Mouse (Mus musculus): ENCODE results near the gene Pnisr. TPM values are rescaled to one million over a fixed set of nuclear protein-coding genes. Genes with fewer than 3 reads are reported as not detected.

Gene Pnisr
- total and polyA plus RNA-seq, 2 experiments from 2014 or later, result 48.7 to 112 TPM

DNA sequence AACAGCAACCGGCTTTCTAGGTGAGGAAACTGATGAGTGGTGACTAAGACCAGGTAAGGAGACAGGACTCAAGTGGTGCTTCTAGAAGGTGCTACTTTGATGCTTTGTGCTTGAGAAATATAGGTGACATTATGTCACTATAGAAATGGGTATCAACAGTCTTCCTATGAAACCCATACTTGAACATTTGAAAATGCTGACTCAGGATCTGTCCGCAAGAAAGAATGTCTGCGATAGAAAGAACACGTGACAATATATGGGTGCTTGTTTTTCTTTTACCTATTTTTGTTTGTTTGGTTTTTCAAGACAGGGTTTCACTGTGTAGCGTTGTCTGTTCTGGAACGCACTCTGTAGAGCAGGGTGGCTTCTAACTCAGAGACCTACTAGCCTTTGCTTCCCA, 34.7 kb upstream of the Pnisr start:
- H3K9me3 ChIP-seq (replicated peaks; ENCODE audit: control insufficient read depth, low read length), result no peaks in the 10 kb centered on the region
- DNase-seq (ENCODE audit: low spot score), result no peak
- WGBS, result 86% methylated on average over 6 of the region's 6 CpGs
- no peaks in the 10 kb centered on the region for H3K4me1 ChIP-seq (ENCODE audit: control insufficient read depth, insufficient read depth)
- H3K4me2 ChIP-seq (ENCODE audit: low read depth, low read length), result no peak overlapping the region
- no peak for TF ChIP-seq CTCF (IDR thresholded peaks at IDR 0.05; ENCODE audit: low read depth)
- TF ChIP-seq EP300 (IDR thresholded peaks at IDR 0.05; ENCODE audit: low read depth), result no peak
- H3K27ac ChIP-seq (ENCODE audit: low read depth), result no peak overlapping the region
- H3K36me3 ChIP-seq (replicated peaks; ENCODE audit: control insufficient read depth, insufficient read depth, low read length), result peaks cover 38% of the 10 kb centered on the region
- H3K27me3 ChIP-seq (ENCODE audit: control insufficient read depth, insufficient read depth, low read length), result no peaks in the 10 kb centered on the region
- no peak for ATAC-seq (ENCODE audit: insufficient read depth, low read depth)
- H3K9ac ChIP-seq (replicated peaks; ENCODE audit: low read depth, low read length), result no peak overlapping the region
- H3K4me3 ChIP-seq (ENCODE audit: low read depth, low read length), result no peak overlapping the region

GRCm38 (mm10) chr4:21814029-21814428, 33.4 kb upstream of the Pnisr start:
- Histone ChIP-seq H3K36me3 (replicated peaks; ENCODE audit: control insufficient read depth, insufficient read depth, low read length) (peaks cover 46% of the 10 kb centered on the region), H3K9me3 (replicated peaks; ENCODE audit: control insufficient read depth, low read length) (no peaks in the 10 kb centered on the region), H3K4me1 (ENCODE audit: control insufficient read depth, insufficient read depth) (no peaks in the 10 kb centered on the region), H3K27ac (ENCODE audit: low read depth) (no peak overlapping the region), H3K4me3 (ENCODE audit: low read depth, low read length) (no peak overlapping the region), H3K4me2 (ENCODE audit: low read depth, low read length) (no peak overlapping the region), H3K27me3 (ENCODE audit: control insufficient read depth, insufficient read depth, low read length) (no peaks in the 10 kb centered on the region), H3K9ac (replicated peaks; ENCODE audit: low read depth, low read length) (no peak overlapping the region)
- ATAC-seq (ENCODE audit: insufficient read depth, low read depth) (no peak), DNase-seq (ENCODE audit: low spot score) (peak; percentile 51)
- peak; percentile 89 for TF ChIP-seq CTCF (IDR thresholded peaks at IDR 0.05; ENCODE audit: low read depth)
- TF ChIP-seq EP300 (IDR thresholded peaks at IDR 0.05; ENCODE audit: low read depth), result no peak
- WGBS, result 39% methylated on average over 2 of the region's 2 CpGs

DNA sequence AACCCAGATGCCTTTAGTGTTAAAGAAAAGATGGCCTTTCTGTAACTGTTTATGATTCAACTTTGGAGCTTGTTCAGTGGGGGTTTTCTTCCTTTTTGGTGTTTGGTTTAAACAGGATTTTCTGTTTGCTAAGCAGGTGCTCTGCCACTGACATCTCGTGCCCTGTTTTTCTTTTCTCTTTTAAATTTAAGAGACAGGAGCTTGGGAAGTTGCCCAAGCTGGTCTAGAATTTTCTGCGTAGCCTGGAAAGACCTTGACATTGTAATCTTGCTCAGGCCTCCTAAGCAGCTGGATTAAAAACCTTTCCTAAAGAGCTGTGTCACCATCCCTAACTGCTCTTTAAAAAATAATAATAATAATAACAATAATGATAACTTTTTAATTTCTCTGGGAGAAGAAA, 20.8 kb upstream of the Pnisr start:
- no peak overlapping the region for H3K9ac ChIP-seq (replicated peaks; ENCODE audit: low read depth, low read length)
- WGBS, result 82% methylated on average over 2 of the region's 2 CpGs
- H3K27me3 ChIP-seq (ENCODE audit: control insufficient read depth, insufficient read depth, low read length), result no peaks in the 10 kb centered on the region
- H3K4me3 ChIP-seq (ENCODE audit: low read depth, low read length), result no peak overlapping the region
- peaks cover 41% of the 10 kb centered on the region for H3K36me3 ChIP-seq (replicated peaks; ENCODE audit: control insufficient read depth, insufficient read depth, low read length)
- no peak overlapping the region for H3K4me2 ChIP-seq (ENCODE audit: low read depth, low read length)
- H3K9me3 ChIP-seq (replicated peaks; ENCODE audit: control insufficient read depth, low read length), result no peaks in the 10 kb centered on the region
- no peak for TF ChIP-seq CTCF (IDR thresholded peaks at IDR 0.05; ENCODE audit: low read depth)
- TF ChIP-seq EP300 (IDR thresholded peaks at IDR 0.05; ENCODE audit: low read depth), result no peak
- no peak for ATAC-seq (ENCODE audit: insufficient read depth, low read depth)
- H3K4me1 ChIP-seq (ENCODE audit: control insufficient read depth, insufficient read depth), result no peaks in the 10 kb centered on the region
- no peak for DNase-seq (ENCODE audit: low spot score)
- no peak overlapping the region for H3K27ac ChIP-seq (ENCODE audit: low read depth)

- 94% methylated on average over 8 of the region's 8 CpGs for WGBS
- TF ChIP-seq CTCF (IDR thresholded peaks at IDR 0.05; ENCODE audit: low read depth) (no peak), EP300 (IDR thresholded peaks at IDR 0.05; ENCODE audit: low read depth) (no peak)
- no peak overlapping the region for H3K4me2 ChIP-seq (ENCODE audit: low read depth, low read length)
- DNase-seq (ENCODE audit: low spot score), result no peak
- no peaks in the 10 kb centered on the region for H3K4me1 ChIP-seq (ENCODE audit: control insufficient read depth, insufficient read depth)
- H3K9ac ChIP-seq (replicated peaks; ENCODE audit: low read depth, low read length), result no peak overlapping the region
- H3K36me3 ChIP-seq (replicated peaks; ENCODE audit: control insufficient read depth, insufficient read depth, low read length), result peaks cover 25% of the 10 kb centered on the region
- no peaks in the 10 kb centered on the region for H3K27me3 ChIP-seq (ENCODE audit: control insufficient read depth, insufficient read depth, low read length)
- no peak overlapping the region for H3K27ac ChIP-seq (ENCODE audit: low read depth)
- no peaks in the 10 kb centered on the region for H3K9me3 ChIP-seq (replicated peaks; ENCODE audit: control insufficient read depth, low read length)
- no peak for ATAC-seq (ENCODE audit: insufficient read depth, low read depth)
- H3K4me3 ChIP-seq (ENCODE audit: low read depth, low read length), result no peak overlapping the region
Observed at GRCm38 (mm10) chr4:21832844-21833243, 14.5 kb upstream of the Pnisr start.

GRCm38 (mm10) chr4:21848287-21848630, 876 bp downstream of the Pnisr start:
- peak overlapping the region; percentile 99 for H3K4me3 ChIP-seq (ENCODE audit: low read depth, low read length)
- TF ChIP-seq CTCF (IDR thresholded peaks at IDR 0.05; ENCODE audit: low read depth) (no peak), EP300 (IDR thresholded peaks at IDR 0.05; ENCODE audit: low read depth) (no peak)
- peak overlapping the region; percentile 99 for H3K9ac ChIP-seq (replicated peaks; ENCODE audit: low read depth, low read length)
- no peaks in the 10 kb centered on the region for H3K36me3 ChIP-seq (replicated peaks; ENCODE audit: control insufficient read depth, insufficient read depth, low read length)
- DNase-seq (ENCODE audit: low spot score), result peak; percentile 93
- no peaks in the 10 kb centered on the region for H3K9me3 ChIP-seq (replicated peaks; ENCODE audit: control insufficient read depth, low read length)
- H3K27ac ChIP-seq (ENCODE audit: low read depth), result peak overlapping the region; percentile 100
- H3K4me2 ChIP-seq (ENCODE audit: low read depth, low read length), result peak overlapping the region; percentile 78
- H3K4me1 ChIP-seq (ENCODE audit: control insufficient read depth, insufficient read depth), result peaks cover 14% of the 10 kb centered on the region
- no peaks in the 10 kb centered on the region for H3K27me3 ChIP-seq (ENCODE audit: control insufficient read depth, insufficient read depth, low read length)
- under 1% methylated on average over 24 of the region's 24 CpGs for WGBS
- peak; percentile 90 for ATAC-seq (ENCODE audit: insufficient read depth, low read depth)

DNA sequence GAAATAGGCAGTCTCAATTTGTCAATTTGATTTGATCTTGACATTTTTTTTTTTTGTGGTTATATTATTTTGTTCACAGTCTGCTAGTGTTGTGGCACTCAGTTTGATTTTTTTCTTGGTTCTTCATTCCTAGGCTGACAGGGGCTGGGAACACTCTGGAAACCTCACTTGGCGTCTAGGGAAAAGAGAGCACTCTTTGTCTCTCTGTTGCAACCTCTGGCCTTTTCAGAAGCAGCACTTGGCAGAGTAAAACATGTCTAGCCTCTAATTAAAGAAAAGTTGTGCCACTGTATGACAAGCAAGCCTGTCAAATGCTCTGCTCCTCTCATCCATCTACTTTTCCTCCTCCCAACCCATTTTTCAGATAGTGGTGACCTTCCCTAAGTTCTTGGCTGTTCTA, 10.1 kb downstream of the Pnisr start:
- ATAC-seq (ENCODE audit: insufficient read depth, low read depth), result no peak
- Histone ChIP-seq H3K36me3 (replicated peaks; ENCODE audit: control insufficient read depth, insufficient read depth, low read length) (peaks cover 54% of the 10 kb centered on the region), H3K27ac (ENCODE audit: low read depth) (no peak overlapping the region), H3K4me1 (ENCODE audit: control insufficient read depth, insufficient read depth) (no peaks in the 10 kb centered on the region), H3K9me3 (replicated peaks; ENCODE audit: control insufficient read depth, low read length) (no peaks in the 10 kb centered on the region), H3K27me3 (ENCODE audit: control insufficient read depth, insufficient read depth, low read length) (no peaks in the 10 kb centered on the region), H3K9ac (replicated peaks; ENCODE audit: low read depth, low read length) (no peak overlapping the region), H3K4me3 (ENCODE audit: low read depth, low read length) (no peak overlapping the region), H3K4me2 (ENCODE audit: low read depth, low read length) (no peak overlapping the region)
- TF ChIP-seq EP300 (IDR thresholded peaks at IDR 0.05; ENCODE audit: low read depth), result no peak
- no peak for TF ChIP-seq CTCF (IDR thresholded peaks at IDR 0.05; ENCODE audit: low read depth)
- no peak for DNase-seq (ENCODE audit: low spot score)
- WGBS, result 63% methylated on average over 1 of the region's 1 CpGs

All from heart, postnatal 0 days (tissue).